Mouse (Mus musculus): ENCODE results near the gene Dnttip1. TPM values are rescaled to one million over a fixed set of nuclear protein-coding genes. Genes with fewer than 3 reads are reported as not detected.

Gene Dnttip1
- total and polyA plus RNA-seq, 2 experiments from 2014 or later = 24.7 to 54.2 TPM

GRCm38 (mm10) chr2:164804533-164805331 lies 58.9 kb downstream of the Dnttip1 start, which contains the start of the genes Acot8 and Zswim3:
TSS of gene Acot8 (minus strand) at chr2:164804882.
TSS of gene Zswim3 (plus strand) at chr2:164805098.
- under 1% methylated on average over 47 of the region's 47 CpGs for WGBS
- ATAC-seq (ENCODE audit: low FRiP score) (peak; percentile 97), DNase-seq (ENCODE audit: low spot score) (peak; percentile 99)
- H3K27me3 ChIP-seq (ENCODE audit: insufficient read depth, low read length) = no peaks in the 10 kb centered on the region
- H3K4me2 ChIP-seq (ENCODE audit: low read depth, low read length, poor library complexity, severe bottlenecking) = peak within 1 kb of the TSS; percentile 81
- no peaks in the 10 kb centered on the region for H3K4me1 ChIP-seq (ENCODE audit: insufficient read depth, low read length)
- H3K4me3 ChIP-seq (ENCODE audit: low read depth, low read length) = peak within 1 kb of the TSS; percentile 73
- no peaks in the 10 kb centered on the region for H3K9me3 ChIP-seq (ENCODE audit: low read length)
- H3K27ac ChIP-seq (ENCODE audit: low read depth, low read length) = peak within 1 kb of the TSS; percentile 90
- H3K36me3 ChIP-seq (ENCODE audit: insufficient read depth, low read length) = peaks cover 13% of the 10 kb centered on the region
- no peak for TF ChIP-seq CTCF (IDR thresholded peaks at IDR 0.05)
- H3K9ac ChIP-seq (replicated peaks; ENCODE audit: low read length, poor library complexity, severe bottlenecking) = peak within 1 kb of the TSS; percentile 92

- TF ChIP-seq CTCF (IDR thresholded peaks at IDR 0.05) = no peak
- peak; percentile 57 for ATAC-seq (ENCODE audit: low FRiP score)
- Histone ChIP-seq H3K27ac (ENCODE audit: low read depth, low read length) (peak overlapping the region; percentile 90), H3K9me3 (ENCODE audit: low read length) (no peaks in the 10 kb centered on the region), H3K4me1 (ENCODE audit: insufficient read depth, low read length) (no peaks in the 10 kb centered on the region), H3K4me2 (ENCODE audit: low read depth, low read length, poor library complexity, severe bottlenecking) (peak overlapping the region; percentile 81), H3K4me3 (ENCODE audit: low read depth, low read length) (peak overlapping the region; percentile 73), H3K27me3 (ENCODE audit: insufficient read depth, low read length) (no peaks in the 10 kb centered on the region), H3K9ac (replicated peaks; ENCODE audit: low read length, poor library complexity, severe bottlenecking) (peak overlapping the region; percentile 92), H3K36me3 (ENCODE audit: insufficient read depth, low read length) (peaks cover 16% of the 10 kb centered on the region)
- DNase-seq (ENCODE audit: low spot score) = peak; percentile 31
- WGBS = under 1% methylated on average over 21 of the region's 21 CpGs
These were observed 59.5 kb downstream of the Dnttip1 start for GRCm38 (mm10) chr2:164805332-164805718.

GRCm38 (mm10) chr2:164806614-164807013 lies 60.8 kb downstream of the Dnttip1 start:
- no peak overlapping the region for H3K4me2 ChIP-seq (ENCODE audit: low read depth, low read length, poor library complexity, severe bottlenecking)
- WGBS = 88% methylated on average over 7 of the region's 7 CpGs
- no peak for ATAC-seq (ENCODE audit: low FRiP score)

GRCm38 (mm10) chr2:164813557-164813956 lies 67.8 kb downstream of the Dnttip1 start:
- Histone ChIP-seq H3K27ac (ENCODE audit: low read depth, low read length) (no peak overlapping the region), H3K27me3 (ENCODE audit: insufficient read depth, low read length) (no peaks in the 10 kb centered on the region), H3K9me3 (ENCODE audit: low read length) (no peaks in the 10 kb centered on the region), H3K36me3 (ENCODE audit: insufficient read depth, low read length) (peaks cover 13% of the 10 kb centered on the region), H3K9ac (replicated peaks; ENCODE audit: low read length, poor library complexity, severe bottlenecking) (no peak overlapping the region), H3K4me2 (ENCODE audit: low read depth, low read length, poor library complexity, severe bottlenecking) (no peak overlapping the region), H3K4me3 (ENCODE audit: low read depth, low read length) (no peak overlapping the region), H3K4me1 (ENCODE audit: insufficient read depth, low read length) (no peaks in the 10 kb centered on the region)
- no peak for ATAC-seq (ENCODE audit: low FRiP score)
- no peak for TF ChIP-seq CTCF (IDR thresholded peaks at IDR 0.05)
- no peak for DNase-seq (ENCODE audit: low spot score)
- 69% methylated on average over 2 of the region's 2 CpGs for WGBS

More at GRCm38 (mm10) chr2:164806614-164807013, 60.8 kb downstream of the Dnttip1 start:
- no peak for TF ChIP-seq CTCF (IDR thresholded peaks at IDR 0.05)
- H3K4me3 ChIP-seq (ENCODE audit: low read depth, low read length) = no peak overlapping the region
- DNase-seq (ENCODE audit: low spot score) = no peak
- peaks cover 18% of the 10 kb centered on the region for H3K36me3 ChIP-seq (ENCODE audit: insufficient read depth, low read length)
- H3K9ac ChIP-seq (replicated peaks; ENCODE audit: low read length, poor library complexity, severe bottlenecking) = no peak overlapping the region
- no peaks in the 10 kb centered on the region for H3K4me1 ChIP-seq (ENCODE audit: insufficient read depth, low read length)
- H3K9me3 ChIP-seq (ENCODE audit: low read length) = no peaks in the 10 kb centered on the region
- no peak overlapping the region for H3K27ac ChIP-seq (ENCODE audit: low read depth, low read length)
- H3K27me3 ChIP-seq (ENCODE audit: insufficient read depth, low read length) = no peaks in the 10 kb centered on the region

DNA sequence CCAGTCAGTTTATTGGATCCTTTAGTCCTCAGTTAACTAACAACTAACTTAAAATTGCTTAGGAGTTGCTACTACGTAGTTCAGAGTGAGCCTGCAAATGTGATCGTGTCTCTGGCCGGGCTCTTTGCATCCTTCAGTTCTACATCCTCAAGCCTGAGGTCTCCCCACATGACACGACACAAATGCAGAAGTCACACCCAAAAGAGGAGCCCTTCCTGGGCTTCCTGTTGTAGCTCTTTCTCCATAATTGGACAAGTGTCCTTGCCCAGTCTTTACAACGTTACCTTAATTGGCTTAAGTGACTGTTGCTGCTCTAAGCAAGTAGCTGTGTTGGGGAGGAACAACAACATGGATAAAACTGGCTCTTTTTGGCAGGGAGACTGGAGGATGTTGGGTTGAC lies 69.6 kb downstream of the Dnttip1 start:
- Histone ChIP-seq H3K9me3 (ENCODE audit: low read length) (no peaks in the 10 kb centered on the region), H3K4me3 (ENCODE audit: low read depth, low read length) (no peak overlapping the region), H3K9ac (replicated peaks; ENCODE audit: low read length, poor library complexity, severe bottlenecking) (no peak overlapping the region), H3K4me2 (ENCODE audit: low read depth, low read length, poor library complexity, severe bottlenecking) (no peak overlapping the region), H3K27ac (ENCODE audit: low read depth, low read length) (no peak overlapping the region), H3K27me3 (ENCODE audit: insufficient read depth, low read length) (no peaks in the 10 kb centered on the region), H3K36me3 (ENCODE audit: insufficient read depth, low read length) (peaks cover 5% of the 10 kb centered on the region), H3K4me1 (ENCODE audit: insufficient read depth, low read length) (no peaks in the 10 kb centered on the region)
- no peak for DNase-seq (ENCODE audit: low spot score)
- 93% methylated on average over 5 of the region's 5 CpGs for WGBS
- TF ChIP-seq CTCF (IDR thresholded peaks at IDR 0.05) = no peak
- no peak for ATAC-seq (ENCODE audit: low FRiP score)

GRCm38 (mm10) chr2:164815821-164816220 lies 70.0 kb downstream of the Dnttip1 start:
- H3K9ac ChIP-seq (replicated peaks; ENCODE audit: low read length, poor library complexity, severe bottlenecking) = no peak overlapping the region
- H3K27ac ChIP-seq (ENCODE audit: low read depth, low read length) = no peak overlapping the region
- H3K4me1 ChIP-seq (ENCODE audit: insufficient read depth, low read length) = no peaks in the 10 kb centered on the region
- 89% methylated on average over 8 of the region's 8 CpGs for WGBS
- no peaks in the 10 kb centered on the region for H3K27me3 ChIP-seq (ENCODE audit: insufficient read depth, low read length)
- no peak for TF ChIP-seq CTCF (IDR thresholded peaks at IDR 0.05)
- no peaks in the 10 kb centered on the region for H3K9me3 ChIP-seq (ENCODE audit: low read length)
- no peak overlapping the region for H3K4me3 ChIP-seq (ENCODE audit: low read depth, low read length)
- H3K36me3 ChIP-seq (ENCODE audit: insufficient read depth, low read length) = peaks cover 9% of the 10 kb centered on the region
- DNase-seq (ENCODE audit: low spot score) (no peak), ATAC-seq (ENCODE audit: low FRiP score) (no peak)
- no peak overlapping the region for H3K4me2 ChIP-seq (ENCODE audit: low read depth, low read length, poor library complexity, severe bottlenecking)
